Mouse (Mus musculus): ENCODE data around the gene Ptk7. TPM values are rescaled to one million over a fixed set of nuclear protein-coding genes. Genes with fewer than 3 reads are reported as not detected.
"Not testable (repeated sequence)": the region's sequence is repeated elsewhere in the genome, so short reads cannot be mapped to it uniquely, and the experiment has no call there.

Gene Ptk7
- total RNA-seq, 2 experiments from 2014 or later: not detected

DNA sequence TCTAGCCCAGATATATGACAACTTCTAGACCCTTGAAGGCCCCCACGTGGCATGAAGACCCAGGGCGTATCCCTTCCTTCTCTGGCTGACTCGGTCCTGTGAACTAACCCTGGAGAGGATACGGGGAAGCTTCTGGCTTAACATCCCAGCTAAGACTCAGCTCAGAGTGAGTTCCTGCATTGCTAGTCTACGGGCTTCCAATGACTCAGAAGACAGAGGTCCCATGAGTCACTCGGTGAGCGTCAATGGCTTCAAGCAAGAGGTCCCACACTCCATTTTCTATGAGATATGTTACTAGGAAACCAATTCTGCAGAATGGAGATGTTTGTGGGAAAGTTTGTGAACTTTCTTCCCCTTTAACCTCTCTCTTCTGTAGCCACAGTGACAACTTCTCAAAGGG is 54.8 kb downstream of the Ptk7 start:
- ATAC-seq (replicated peaks; ENCODE audit: low FRiP score, poor library complexity, severe bottlenecking): no peak

DNA sequence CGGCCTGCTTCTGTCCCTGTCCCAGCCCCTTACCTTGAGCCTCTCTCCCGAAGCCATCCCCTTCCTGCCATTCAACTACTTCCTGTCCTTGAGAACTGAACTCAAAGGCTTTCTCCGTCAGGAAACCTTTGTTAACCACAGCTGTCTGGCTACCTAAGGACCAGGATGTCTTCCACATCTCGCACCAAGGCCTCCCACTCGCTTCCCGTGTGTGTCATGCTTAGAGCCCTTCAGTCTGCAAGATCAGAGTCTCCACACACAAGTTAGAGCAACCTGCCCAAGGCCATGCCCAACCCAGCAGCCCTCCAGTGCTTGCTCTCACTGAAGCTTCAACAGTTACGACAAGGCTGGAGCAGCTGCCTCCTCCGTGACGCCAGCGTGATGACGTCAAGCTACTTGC is 58.3 kb downstream of the Ptk7 start:
- ATAC-seq (replicated peaks; ENCODE audit: low FRiP score, poor library complexity, severe bottlenecking): no peak

DNA sequence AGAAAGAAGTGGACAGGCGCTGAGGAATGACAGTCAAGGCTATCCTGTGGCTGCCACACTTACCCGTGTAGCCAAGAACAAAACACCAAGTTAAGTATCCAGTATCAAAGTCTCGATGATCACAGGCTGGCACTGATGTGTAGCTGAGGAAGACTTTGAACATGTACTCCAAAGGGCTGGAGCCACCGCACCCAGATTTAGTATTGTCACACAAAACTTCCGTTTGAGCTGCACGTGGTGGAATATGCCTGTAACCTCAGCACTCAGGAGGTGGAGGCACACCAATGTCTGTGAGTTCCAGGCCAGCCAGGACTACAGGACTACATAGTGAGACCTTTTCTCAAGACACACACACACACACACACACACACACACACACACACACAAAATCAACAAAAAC is 70.2 kb downstream of the Ptk7 start:
- ATAC-seq (replicated peaks; ENCODE audit: low FRiP score, poor library complexity, severe bottlenecking): no peak

DNA sequence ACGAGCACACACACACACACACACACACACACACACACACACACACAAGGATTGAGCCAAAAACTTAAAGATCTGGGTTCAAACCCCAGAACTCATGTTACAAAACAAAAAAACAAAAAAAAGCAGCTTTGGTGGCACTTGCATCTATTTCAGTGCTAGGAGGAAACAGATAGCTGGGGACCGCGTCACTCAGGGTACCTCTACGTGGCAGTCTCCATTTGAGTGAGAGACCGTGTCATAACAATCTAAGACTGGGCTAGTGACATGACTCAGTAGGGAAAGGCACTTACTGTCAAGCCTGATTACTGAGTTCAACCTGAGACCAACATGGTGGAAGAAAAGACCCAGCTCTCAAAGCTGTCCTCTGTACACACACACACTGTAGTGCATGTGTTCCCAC is 71.2 kb downstream of the Ptk7 start:
- ATAC-seq (replicated peaks; ENCODE audit: low FRiP score, poor library complexity, severe bottlenecking): no peak

DNA sequence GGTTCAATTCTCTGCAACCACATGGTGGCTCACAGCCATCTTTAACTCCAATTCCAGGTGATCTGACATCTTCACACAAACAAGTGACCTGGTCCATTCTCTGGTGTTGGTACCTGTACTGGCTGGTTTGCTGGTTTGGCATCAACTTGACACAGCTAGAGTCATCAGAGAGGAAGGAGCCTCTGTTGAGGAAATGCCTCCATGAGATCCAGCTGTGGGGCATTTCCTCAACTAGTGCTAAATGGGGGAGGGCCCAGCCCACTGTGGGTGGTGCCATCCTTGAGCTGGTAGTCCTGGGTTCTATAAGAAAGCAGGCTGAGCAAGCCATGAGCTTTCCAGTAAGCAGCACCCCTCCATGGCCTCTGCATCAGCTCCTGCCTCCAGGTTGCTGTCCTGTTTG is 72.0 kb downstream of the Ptk7 start:
- ATAC-seq (replicated peaks; ENCODE audit: low FRiP score, poor library complexity, severe bottlenecking): not testable (repeated sequence)

DNA sequence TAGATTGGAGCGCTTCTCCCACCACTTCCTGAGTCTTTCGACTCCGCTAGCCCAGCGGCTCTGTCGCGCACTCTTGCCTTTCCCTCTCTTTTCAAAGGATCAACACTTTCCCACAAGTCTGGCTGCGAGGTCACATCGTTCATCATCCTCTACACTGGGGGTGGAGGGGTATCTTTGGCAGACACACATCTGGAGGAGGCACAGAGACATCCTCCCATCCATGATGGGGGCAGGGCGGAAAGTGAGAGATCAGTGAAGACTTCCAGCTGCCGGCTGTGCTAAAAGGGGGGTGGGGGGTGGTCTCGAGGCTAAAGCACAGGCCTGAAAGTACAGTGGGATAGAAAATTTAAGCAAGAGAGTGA is 72.7 kb downstream of the Ptk7 start:
- peak; percentile 28 for ATAC-seq (replicated peaks; ENCODE audit: low FRiP score, poor library complexity, severe bottlenecking)

DNA sequence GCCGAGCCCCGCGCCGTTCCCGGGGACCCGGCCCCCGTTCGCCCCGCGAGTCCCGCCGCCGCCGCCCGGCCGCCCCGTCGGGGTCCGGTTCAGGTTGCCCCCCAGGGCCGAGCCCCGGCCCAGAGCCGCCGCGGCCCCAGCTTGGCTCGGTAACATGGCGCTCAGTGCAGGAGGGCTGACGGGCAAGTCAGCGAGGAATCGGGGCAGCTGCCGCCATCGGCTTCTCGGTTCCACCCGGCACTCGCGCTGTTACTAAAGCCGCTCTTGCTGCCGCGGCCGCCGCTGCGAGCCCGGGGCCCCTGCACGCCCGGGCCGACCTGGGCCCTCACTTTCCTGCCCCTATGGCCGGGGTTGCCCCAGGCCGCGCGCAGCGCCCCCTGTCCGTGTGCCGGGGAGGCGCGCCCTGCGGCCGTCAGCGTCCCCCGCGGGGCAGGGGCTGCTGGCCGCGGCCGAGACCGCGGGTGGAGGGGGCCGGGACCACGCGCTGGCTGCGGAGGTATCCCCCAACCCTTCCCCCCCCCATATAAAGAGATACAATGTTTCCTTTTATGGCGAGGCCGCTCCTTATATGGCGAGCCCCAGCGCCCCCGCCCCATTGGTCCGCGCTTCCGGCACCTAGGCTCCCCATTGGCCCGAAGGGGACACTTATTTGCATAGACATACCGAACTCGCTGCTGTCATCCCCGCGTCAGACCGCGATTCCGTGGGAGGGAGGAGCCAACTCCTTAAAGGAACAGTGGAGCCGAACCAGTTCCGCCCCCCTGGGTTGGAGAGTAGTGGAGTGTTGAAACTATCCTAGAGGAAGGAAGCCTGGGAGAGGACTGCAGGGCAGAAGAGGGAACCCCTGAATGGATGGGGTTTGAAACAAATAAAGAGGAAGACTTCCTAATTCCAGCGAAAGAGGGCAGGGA is 73.4 kb downstream of the Ptk7 start, which contains the start of gene Srf:
TSS of gene Srf (minus strand) at position 503 of the 911 bp plus-strand sequence.
- peak; percentile 97 for ATAC-seq (replicated peaks; ENCODE audit: low FRiP score, poor library complexity, severe bottlenecking)

DNA sequence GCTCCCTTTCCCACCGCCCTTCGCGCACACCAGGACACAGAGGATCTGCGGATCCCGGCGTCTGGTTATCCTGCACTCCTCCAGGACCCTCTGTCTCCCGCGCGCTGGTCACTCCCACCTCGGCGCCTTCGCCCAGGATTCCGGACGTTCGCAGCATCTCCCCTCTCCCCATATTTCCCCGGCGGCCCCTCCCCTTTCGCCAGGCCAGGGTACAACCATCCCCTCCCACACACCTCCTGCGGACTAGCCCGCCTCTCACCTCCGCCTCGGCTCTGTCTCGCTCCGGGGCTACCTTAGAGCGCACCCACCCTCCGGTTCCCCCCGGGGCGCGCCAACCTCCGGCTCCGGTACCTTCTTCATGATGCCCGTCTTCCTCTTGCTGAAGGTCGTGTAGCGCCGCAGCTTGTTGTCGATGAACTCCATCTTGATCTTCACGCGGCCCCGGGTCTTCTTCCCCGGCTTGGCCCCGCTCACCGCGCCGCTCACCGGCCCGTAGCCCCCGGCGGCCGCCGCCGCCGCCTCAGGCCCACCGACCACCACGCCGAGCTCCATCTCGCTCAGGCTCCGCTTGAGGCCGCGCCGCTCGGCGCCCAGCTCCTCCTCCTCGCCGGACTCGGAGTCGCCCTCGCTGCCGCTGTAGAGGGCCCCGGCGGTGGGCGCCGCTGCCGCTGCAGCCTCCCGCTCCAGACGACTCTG is 74.2 kb downstream of the Ptk7 start:
- no peak for ATAC-seq (replicated peaks; ENCODE audit: low FRiP score, poor library complexity, severe bottlenecking)

DNA sequence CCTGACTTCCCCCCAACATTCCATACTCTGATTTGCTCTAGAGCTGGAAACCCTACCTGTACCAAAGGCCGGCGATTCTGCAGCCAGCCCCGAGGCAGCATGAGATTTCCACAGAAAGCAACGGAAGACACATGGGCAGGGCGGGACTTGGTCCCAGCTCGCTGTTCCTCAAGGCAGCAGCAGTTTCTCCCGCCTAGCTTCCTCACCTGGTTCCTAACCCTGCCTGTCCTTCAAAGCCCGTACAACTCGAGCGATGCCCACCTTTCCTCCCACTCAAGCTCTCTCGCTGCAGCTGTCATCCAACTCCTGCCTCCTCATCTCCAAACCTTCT is 74.7 kb downstream of the Ptk7 start:
- no peak for ATAC-seq (replicated peaks; ENCODE audit: low FRiP score, poor library complexity, severe bottlenecking)

DNA sequence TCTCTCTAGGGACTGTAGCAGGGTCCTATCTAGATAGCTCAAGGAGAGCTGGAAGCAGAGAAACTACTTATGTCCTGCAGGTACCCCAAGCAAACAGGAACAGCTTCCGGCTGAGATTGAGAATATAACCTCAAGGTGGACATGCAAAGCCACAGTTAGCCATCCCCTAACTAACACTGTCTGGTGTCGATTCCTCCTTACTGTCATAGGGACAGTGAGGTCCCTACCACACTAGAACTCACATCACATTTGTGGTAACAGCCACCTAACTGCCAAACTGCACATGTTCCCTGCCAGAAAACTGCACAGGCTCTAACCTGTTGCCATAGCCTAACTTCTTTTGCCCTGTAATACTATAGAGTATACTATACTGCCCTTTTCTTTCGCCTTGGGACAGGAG is 75.4 kb downstream of the Ptk7 start:
- no peak for ATAC-seq (replicated peaks; ENCODE audit: low FRiP score, poor library complexity, severe bottlenecking)

DNA sequence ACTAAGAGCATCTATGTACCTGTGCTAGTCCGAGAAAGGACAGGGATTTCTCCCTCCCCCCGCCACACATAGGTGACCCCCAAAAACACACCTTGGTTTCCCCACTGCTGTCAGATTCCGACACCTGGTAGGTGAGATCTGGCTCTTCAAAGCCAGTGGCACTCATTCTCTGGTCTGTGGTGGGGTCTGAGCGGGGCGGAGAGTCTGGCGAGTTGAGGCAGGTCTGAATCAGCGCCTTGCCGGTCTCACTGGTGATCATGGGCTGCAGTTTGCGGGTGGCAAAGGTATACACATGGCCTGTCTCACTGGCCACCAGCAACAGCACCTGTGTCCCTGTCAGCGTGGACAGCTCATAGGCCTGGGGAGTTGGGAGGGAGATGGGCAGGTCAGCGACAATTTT is 75.8 kb downstream of the Ptk7 start:
- no peak for ATAC-seq (replicated peaks; ENCODE audit: low FRiP score, poor library complexity, severe bottlenecking)

DNA sequence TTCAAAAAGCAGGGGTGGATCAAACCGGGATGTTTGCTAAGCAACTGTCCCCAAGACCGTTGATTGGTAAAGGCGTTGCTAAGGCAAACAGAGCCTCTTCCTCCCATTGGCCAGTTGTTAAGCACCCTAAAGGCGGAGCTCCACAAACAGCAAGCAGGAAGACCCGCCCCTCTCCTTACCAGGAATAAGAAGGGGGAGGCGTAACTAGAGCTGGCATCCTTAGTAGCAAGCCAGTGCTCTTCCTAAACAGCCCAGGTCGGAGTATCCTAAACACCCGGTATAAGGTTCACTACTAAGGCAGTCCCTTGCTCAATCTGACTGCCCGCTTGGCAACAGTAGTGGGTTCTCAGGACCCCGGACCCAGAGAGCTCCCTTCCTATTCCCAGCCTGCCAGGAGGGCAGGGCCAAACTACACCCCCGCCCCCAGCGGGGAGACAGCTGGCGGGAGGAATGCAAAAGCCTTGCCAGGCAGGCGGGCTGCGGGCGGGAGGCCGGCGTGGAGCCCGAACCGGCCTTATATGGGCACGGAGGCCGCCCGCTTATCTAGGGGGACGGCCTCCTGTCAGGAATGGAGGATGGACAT is 76.4 kb downstream of the Ptk7 start:
- peak; percentile 41 for ATAC-seq (replicated peaks; ENCODE audit: low FRiP score, poor library complexity, severe bottlenecking)

DNA sequence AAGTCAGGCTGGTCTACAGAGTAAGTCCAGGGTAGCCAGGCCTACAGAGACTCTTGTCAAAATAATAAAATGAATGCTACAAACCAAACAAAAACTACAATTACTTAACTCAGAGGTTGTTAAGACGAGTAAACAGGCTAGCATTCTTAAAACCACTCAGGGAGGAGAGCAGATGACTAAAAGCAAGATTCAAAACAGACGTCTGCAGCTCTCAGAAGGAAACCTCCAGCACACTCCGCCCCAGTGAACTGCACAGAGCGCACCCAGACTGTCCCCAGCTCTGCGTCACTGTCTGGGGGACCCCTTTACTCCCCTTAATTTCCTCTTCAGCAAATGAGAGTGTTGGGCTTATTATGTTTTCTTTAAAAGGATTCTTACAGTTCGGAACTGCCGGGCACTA is 77.2 kb downstream of the Ptk7 start:
- no peak for ATAC-seq (replicated peaks; ENCODE audit: low FRiP score, poor library complexity, severe bottlenecking)

DNA sequence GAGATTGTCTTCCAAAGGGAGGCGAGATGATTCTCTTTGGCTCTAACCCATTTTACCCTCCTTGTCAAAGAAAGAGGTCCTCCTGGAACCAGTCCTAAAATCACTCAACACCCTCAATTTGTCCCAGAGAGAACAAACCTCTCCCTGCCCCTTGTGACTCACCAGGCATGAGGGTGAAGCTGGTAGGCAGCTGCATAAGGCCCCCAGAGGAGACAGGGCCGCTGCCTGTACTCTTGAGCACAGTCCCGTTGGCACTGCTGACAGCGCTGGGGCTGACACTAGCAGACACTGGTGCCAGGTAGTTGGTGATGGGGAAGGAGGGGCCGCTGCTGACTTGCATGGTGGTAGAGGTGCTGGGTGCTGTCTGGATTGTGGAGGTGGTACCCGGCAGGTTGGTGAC is 77.9 kb downstream of the Ptk7 start:
- no peak for ATAC-seq (replicated peaks; ENCODE audit: low FRiP score, poor library complexity, severe bottlenecking)

DNA sequence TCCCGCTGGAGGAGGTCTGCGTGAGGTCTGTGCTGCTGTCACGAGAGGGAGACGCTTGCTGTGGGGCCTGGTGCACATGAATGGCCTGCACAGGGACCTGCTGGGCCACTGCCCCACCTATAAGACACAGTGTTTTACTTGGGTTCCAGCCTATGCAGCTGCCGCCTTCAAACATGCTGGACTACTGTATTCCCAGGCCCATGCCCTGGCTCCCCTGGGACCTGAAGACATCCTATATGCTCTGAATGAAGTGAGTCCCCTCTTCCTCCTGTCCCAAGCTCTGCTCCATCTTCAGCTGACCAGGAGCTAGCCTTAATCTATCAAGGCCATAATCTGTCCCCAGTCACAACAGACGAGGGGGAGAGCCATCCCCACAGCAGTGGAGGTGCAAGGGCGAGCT is 78.4 kb downstream of the Ptk7 start:
- no peak for ATAC-seq (replicated peaks; ENCODE audit: low FRiP score, poor library complexity, severe bottlenecking)

DNA sequence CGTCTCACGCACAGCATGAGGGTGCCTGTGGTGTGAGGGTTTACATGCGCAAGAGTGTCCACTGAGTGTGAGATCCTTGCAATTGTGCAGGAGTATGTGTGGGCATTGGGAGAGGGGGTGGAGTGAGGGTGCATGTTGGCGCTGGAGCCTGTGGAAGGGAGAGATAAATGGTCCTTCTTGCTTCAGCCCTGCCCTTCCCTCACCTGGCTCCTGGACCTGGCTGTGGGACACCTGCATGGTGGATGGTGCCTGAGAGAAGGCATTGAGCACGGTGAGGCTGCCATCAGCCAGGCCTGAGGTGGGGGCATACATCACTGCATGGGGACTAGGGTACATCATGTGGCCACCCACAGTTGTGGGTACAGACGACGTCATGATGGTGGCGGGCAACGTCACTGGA is 79.7 kb downstream of the Ptk7 start:
- ATAC-seq (replicated peaks; ENCODE audit: low FRiP score, poor library complexity, severe bottlenecking): no peak

DNA sequence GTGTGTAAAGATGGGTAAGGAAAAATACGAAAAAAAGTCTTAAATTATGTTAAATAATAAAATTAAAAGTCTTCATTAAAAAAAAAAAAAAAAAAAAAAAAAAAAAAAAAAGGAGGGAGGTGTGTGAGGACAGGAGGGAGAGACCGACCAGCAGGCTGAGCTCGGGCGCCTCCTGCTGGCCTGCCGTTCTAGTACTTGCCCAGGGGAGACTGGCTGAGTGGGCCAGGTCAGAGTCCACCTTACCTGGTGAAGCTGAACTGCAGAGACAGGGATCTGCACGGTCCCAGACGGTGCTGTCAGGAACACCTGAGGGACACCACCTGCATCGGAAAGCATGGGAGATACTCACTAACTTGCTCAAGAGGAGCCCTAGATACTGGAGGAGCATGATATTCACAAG is 80.1 kb downstream of the Ptk7 start:
- ATAC-seq (replicated peaks; ENCODE audit: low FRiP score, poor library complexity, severe bottlenecking): peak; percentile 62; the same call in 1 of the 2 replicates

DNA sequence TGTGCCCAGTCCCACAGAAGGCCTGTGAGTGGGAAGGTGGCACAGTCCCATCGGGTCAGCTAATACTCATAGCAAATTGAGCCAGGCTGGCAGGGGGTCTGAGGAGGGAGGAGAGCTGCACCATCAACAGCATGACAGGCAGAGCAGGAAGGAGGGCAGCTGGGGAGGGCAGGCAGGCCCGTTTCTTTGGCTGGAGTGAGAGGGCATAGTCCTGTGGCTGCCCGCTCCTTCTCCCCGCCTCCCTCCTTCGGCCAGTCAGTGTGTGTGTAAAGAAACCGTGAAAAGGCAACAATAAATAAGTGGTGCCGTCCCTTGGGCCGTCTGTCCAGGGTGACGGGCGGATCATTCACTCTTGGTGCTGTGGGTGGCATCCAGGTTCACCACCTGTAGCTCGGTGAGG is 80.6 kb downstream of the Ptk7 start:
- ATAC-seq (replicated peaks; ENCODE audit: low FRiP score, poor library complexity, severe bottlenecking): no peak

DNA sequence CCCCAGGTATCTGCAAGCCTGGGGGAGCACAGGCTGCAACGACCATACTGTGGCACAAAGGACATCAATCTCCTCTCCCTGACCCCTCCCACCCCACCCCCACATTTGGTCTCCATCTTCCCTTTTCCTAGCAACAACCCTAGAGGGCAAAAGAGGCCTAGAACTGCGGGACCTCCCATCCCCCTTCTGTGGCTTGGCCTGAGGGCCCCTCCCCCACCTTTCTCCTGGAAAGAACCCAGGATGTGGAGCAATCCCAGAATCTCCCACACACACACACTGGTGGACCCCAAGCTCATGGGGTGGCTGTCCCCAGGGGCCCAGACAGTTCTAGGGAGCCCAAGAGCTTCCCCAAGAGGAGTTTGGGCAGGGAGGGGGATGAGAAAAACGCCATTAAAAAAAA is 81.4 kb downstream of the Ptk7 start:
- ATAC-seq (replicated peaks; ENCODE audit: low FRiP score, poor library complexity, severe bottlenecking): no peak

DNA sequence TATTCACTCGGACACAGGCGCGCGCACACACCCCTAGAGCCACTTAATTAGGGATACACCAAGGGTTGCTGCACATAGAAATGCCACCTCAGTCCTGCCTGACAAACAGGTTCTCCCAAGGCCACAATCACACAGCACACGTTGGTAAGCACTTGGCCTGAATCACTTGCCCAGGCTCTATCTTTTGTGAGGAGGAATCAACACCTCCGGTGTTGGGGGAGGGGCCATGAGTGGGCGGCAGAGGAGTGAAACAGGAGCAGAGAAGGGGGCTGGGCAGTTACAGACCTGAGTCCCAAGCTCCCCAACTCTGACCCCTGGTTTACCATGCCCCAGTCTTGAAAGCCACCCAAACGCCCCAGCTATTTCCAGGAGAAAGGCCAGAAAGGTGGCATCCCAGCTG is 82.3 kb downstream of the Ptk7 start:
- ATAC-seq (replicated peaks; ENCODE audit: low FRiP score, poor library complexity, severe bottlenecking): no peak

DNA sequence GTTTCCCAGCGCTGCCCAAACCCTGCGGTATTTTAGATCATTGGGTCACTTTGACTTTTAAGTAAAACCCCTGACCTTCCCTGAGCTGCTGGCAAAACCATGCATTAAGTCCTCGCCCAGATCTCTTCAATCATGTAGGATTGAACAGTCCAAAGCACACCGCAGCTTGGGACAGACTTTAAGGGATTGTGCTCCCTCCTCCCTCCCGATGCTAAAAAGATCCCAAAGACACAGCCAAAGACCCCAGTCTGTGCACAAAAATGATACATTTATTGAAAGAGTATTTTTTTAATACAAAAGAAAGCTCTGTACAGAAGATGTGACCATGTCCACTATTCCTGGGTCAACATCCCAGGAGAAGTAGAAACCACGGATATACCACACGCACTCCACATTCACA is 82.7 kb downstream of the Ptk7 start:
- ATAC-seq (replicated peaks; ENCODE audit: low FRiP score, poor library complexity, severe bottlenecking): no peak
